ENCODE assay signal across 22 mouse cellular contexts in the genomic region with DNA sequence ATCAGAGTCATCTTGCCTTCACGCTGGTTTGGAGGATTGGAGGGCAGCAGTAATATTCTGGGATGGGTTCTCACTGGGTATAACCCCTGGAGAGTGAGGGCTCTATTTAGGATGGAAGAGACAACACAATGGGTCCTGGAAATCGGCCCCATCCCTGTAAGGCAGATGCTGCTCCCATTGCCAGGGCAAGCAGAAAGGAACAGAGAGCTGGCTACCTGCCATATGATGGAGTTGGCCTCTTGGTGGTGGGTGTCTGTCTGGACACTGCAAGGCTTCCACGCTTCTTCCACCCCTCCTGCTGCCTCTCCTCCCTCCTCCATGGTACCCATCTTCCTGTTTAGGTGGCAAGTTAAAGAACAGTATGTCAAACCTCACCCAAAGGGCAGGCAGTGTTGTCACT.
DNase-seq lines count a peak whose midpoint lies in the region; ATAC-seq and TF ChIP-seq lines count a peak whose summit lies in the region.
"Had no signal": no experiment of that assay in that cellular context is flagged by ENCODE, and none has a peak within 500 bp of the region (broad histone marks: within the 10 kb centered on the region; RNA-seq: fewer than 3 reads in every experiment).

No protein-coding gene starts in this region.

- H3K4me3 ChIP-seq in heart, embryonic 10.5 days, result no peak overlapping the region
- H3K4me3 ChIP-seq in lung, embryonic 15.5 days, result no peak overlapping the region
- no peak overlapping the region for H3K4me3 ChIP-seq in testis, adult 2 months (ENCODE audit: control insufficient read depth, low read depth, low read length)
- H3K4me3 ChIP-seq: embryonic facial prominence, embryonic 13.5 days; embryonic facial prominence, embryonic 15.5 days; erythroblast, embryonic 14.5 days; forebrain, embryonic 13.5 days; forebrain, embryonic 15.5 days had no signal

- H3K27me3 ChIP-seq in heart, embryonic 10.5 days (ENCODE audit: insufficient read depth, poor library complexity, severe bottlenecking), result no peaks in the 10 kb centered on the region
- H3K27me3 ChIP-seq in lung, embryonic 15.5 days, result no peaks in the 10 kb centered on the region
- no peaks in the 10 kb centered on the region for H3K27me3 ChIP-seq in testis, adult 2 months (ENCODE audit: control insufficient read depth, insufficient read depth, low read length)
- H3K27me3 ChIP-seq: embryonic facial prominence, embryonic 13.5 days; embryonic facial prominence, embryonic 15.5 days; forebrain, embryonic 13.5 days; forebrain, embryonic 15.5 days had no signal

- 83% methylated on average over 3 of the region's 3 CpGs for WGBS in heart, embryonic 10.5 days
- WGBS in lung, embryonic 15.5 days, result 65% methylated on average over 3 of the region's 3 CpGs

- no peaks in the 10 kb centered on the region for H3K9me3 ChIP-seq in heart, embryonic 10.5 days
- H3K9me3 ChIP-seq in lung, embryonic 15.5 days, result no peaks in the 10 kb centered on the region
- H3K9me3 ChIP-seq: embryonic facial prominence, embryonic 13.5 days; embryonic facial prominence, embryonic 15.5 days; forebrain, embryonic 13.5 days; forebrain, embryonic 15.5 days had no signal

- no peak for TF ChIP-seq POLR2A in testis, adult 2 months (IDR thresholded peaks at IDR 0.05; ENCODE audit: control insufficient read depth, low read depth, low read length)

- H3K27ac ChIP-seq in heart, embryonic 10.5 days, result no peak overlapping the region
- H3K27ac ChIP-seq in lung, embryonic 15.5 days, result peak overlapping the region; percentile 9; the same call in 1 of the 2 replicates
- H3K27ac ChIP-seq in testis, adult 2 months (ENCODE audit: control insufficient read depth, insufficient read depth, low read depth, low read length), result peak overlapping the region; percentile 19; the same call in 1 of the 2 replicates
- H3K27ac ChIP-seq: embryonic facial prominence, embryonic 13.5 days; embryonic facial prominence, embryonic 15.5 days; forebrain, embryonic 13.5 days; forebrain, embryonic 15.5 days had no signal

- no peak for TF ChIP-seq CTCF in testis, adult 2 months (IDR thresholded peaks at IDR 0.05; ENCODE audit: control insufficient read depth, insufficient read depth, insufficient replicate concordance, low read depth, low read length)

- H3K4me1 ChIP-seq in heart, embryonic 10.5 days, result peaks cover 12% of the 10 kb centered on the region; the same call in 1 of the 2 replicates
- peaks cover 17% of the 10 kb centered on the region; the same call in 1 of the 2 replicates for H3K4me1 ChIP-seq in lung, embryonic 15.5 days
- H3K4me1 ChIP-seq in testis, adult 2 months (ENCODE audit: control insufficient read depth, insufficient read depth, low read length), result no peaks in the 10 kb centered on the region; the same call in 1 of the 2 replicates

- H3K4me2 ChIP-seq in lung, embryonic 15.5 days, result no peak overlapping the region
- H3K4me2 ChIP-seq: embryonic facial prominence, embryonic 13.5 days; embryonic facial prominence, embryonic 15.5 days; forebrain, embryonic 13.5 days; forebrain, embryonic 15.5 days had no signal

- no peak overlapping the region for H3K9ac ChIP-seq in lung, embryonic 15.5 days
- H3K9ac ChIP-seq: embryonic facial prominence, embryonic 13.5 days; embryonic facial prominence, embryonic 15.5 days; forebrain, embryonic 13.5 days; forebrain, embryonic 15.5 days; forebrain, postnatal 0 days had no signal

- no peak for ATAC-seq in lung, embryonic 15.5 days (ENCODE audit: borderline replicate concordance, extremely low read depth, low FRiP score, low TSS enrichment)
- ATAC-seq in erythroid progenitor cell, adult 5-6 weeks (replicated peaks; ENCODE audit: low FRiP score, poor library complexity, severe bottlenecking), result no peak
- ATAC-seq: forebrain, embryonic 13.5 days; forebrain, embryonic 15.5 days; forebrain, postnatal 0 days had no signal

- peak; percentile 89 for DNase-seq in heart, adult 11 months
- DNase-seq in heart, embryonic 10.5 days (ENCODE audit: low spot score), result no peak
- DNase-seq in lung, adult 18-20 months, result no peak
- DNase-seq in testis, postnatal 14 days (ENCODE audit: low spot score), result no peak
- DNase-seq in testis, postnatal 10 days (ENCODE audit: low spot score), result peak; percentile 34
- DNase-seq: adrenal gland, adult 2 months; adrenal gland, postnatal 10 days; adrenal gland, postnatal 25 days; cerebellum, adult 11 months; cerebellum, adult 2 months; cerebellum, adult 9-10 months; cerebellum, postnatal 36 days; embryo, embryonic 11 days; forebrain, postnatal 0 days had no signal

- H3K36me3 ChIP-seq in heart, embryonic 10.5 days, result no peaks in the 10 kb centered on the region
- no peaks in the 10 kb centered on the region for H3K36me3 ChIP-seq in lung, embryonic 15.5 days
- H3K36me3 ChIP-seq in testis, adult 2 months (ENCODE audit: control insufficient read depth, insufficient read depth, low read length), result no peaks in the 10 kb centered on the region
- H3K36me3 ChIP-seq: embryonic facial prominence, embryonic 13.5 days; embryonic facial prominence, embryonic 15.5 days; forebrain, embryonic 15.5 days had no signal

Comparison
In these comparisons a context has a peak if more than half of its experiments do, and no peak if none do; other contexts are left out.
1. DNase-seq: peak in heart, adult 11 months (single experiment) and testis, postnatal 10 days (single experiment); none in heart, embryonic 10.5 days (single experiment), lung, adult 18-20 months (0 of 2) and testis, postnatal 14 days (single experiment).